Mouse (Mus musculus) Muller cell, postnatal 12 days (primary cell): ENCODE measurements around the gene Macrod1.
"Not testable (repeated sequence)": the region's sequence is repeated elsewhere in the genome, so short reads cannot be mapped to it uniquely, and the experiment has no call there.

ENCODE experiments used
- DNase-seq: peaks from one replicate; pipeline ENCODE4 v3.0.0-alpha.2; 2015; ENCODE audit errors: inconsistent ontology term

Gene Macrod1

DNA sequence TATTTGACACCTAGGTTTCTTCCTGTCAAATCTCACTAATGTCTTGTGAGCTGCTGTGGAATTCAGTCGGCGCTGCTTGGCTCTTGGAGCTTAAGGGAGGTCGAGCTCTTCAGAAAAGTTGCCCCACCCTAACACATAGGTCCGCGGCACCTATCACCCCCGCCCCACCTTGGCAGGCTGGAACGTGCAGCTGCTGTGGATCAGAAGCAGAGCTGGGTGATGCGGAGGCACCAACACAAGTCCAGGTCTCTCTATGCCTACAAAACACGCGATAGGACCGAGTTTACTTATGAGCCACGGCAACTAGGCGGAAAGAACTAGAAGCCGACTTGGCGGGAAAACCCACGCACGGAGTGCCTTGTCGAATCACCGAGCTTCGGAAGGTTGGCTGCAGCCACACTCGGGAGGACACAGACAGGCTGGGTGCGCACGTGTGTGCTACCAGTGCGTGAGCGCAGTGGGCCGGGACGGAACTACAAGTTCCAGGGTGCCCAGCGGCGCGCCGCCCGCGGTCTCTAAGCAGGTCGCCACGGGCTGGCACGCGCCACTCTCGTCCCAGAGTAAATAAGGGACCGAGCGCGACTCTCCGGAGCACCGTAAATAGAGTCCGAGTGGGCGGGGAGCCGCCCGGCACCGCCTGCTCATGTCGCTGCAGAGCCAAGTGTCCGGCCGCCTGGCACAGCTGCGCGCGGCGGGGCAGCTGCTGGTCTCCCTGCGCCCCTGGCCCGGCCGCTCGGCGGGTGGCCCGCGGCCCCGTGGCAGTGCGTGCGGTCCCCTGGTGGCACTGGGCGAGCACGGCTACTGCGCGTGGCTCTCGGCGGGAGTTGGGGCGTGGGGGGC is at the start of gene Macrod1:
TSS of gene Macrod1 (plus strand) at position 563 of the 840 bp plus-strand sequence.
- DNase-seq: peak; percentile 79

DNA sequence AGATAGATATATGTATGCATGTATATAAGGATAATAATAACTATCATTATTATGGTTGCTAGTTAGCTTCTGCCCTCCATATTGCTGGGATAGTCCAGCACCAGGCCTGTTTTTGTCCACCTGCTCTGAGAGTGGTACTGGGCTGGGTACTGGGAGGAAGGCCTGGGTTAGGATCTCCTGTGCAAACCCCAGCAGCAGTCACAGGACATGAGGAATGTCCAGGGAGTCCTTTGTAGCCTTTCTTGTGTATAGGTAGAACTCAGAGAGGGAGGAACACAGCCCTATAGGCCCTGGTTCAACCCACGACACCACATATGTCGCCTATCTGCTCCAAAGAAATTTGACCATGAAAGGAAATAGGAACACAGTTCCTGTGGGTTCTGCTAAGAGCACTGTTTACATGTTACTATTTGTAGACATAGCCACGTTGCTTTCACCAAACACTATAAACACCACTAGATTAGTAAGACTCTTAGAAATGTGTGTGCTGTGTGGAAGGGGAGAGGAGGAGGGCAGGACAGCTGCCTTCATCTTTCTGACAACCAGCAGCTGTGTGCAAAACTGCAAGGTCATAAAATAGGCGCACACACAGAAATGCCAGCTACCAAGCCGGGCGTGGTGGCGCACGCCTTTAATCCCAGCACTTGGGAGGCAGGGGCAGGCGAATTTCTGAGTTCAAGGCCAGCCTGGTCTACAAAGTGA is 49.6 kb upstream of the Macrod1 start:
- no peak for DNase-seq

- no peak for DNase-seq
Measured at GRCm38 (mm10) chr19:7012426-7012825, 44.2 kb upstream of the Macrod1 start.

- no peak for DNase-seq
Measured at GRCm38 (mm10) chr19:7013984-7014383, 42.6 kb upstream of the Macrod1 start.

DNA sequence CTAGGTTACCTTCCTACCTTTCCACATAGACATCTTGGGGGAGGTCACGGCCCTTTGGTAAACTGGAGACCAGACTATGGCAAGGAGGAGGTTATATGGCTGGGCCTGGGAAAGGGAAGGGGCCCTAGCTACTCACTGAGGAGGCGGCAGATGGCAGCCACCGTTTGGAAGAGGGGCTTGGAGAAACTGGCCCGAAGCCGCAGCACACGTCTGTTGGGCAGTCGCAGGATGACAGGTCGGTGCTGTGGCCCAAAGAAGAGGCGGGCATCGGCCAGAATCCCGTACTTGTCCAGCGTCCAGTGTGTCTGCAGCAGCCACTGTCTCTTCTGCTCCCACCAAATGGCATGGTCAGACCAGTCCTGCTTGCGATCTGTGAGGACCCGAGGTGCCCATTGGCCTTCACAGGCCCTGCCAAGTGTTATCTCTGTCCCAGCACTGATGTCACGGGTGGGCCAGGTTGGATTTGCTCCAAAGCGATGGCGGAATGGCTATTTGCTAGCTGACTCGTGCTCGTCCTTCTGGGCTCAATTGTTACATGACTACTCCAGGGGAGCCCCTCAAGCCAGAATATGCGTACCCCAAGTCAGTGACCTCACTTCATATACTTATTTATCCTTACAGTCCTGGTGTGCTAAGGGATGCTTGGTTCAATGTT is 42.0 kb upstream of the Macrod1 start:
- no peak for DNase-seq

GRCm38 (mm10) chr19:7017541-7018457 is 38.8 kb upstream of the Macrod1 start:
- DNase-seq: no peak

DNA sequence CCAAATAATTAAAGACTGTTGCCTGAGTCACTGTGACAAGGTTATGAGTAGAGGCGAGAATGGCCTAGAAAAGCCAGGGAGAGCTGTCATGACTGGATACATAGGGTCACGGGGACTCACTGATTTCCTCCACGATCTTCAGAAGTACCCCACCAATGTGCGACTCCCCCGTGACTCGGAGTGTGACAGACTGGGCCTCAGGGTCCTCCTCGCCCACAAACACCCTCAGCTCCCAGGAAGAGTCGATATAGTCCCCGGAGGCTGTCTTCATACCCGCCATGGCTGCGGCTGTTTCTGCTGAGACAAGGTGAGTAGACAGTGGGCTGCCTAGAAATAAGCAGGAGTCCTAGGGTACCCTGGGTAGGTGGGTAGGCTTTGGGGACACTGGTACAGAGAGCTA is 38.1 kb upstream of the Macrod1 start:
- no peak for DNase-seq

DNA sequence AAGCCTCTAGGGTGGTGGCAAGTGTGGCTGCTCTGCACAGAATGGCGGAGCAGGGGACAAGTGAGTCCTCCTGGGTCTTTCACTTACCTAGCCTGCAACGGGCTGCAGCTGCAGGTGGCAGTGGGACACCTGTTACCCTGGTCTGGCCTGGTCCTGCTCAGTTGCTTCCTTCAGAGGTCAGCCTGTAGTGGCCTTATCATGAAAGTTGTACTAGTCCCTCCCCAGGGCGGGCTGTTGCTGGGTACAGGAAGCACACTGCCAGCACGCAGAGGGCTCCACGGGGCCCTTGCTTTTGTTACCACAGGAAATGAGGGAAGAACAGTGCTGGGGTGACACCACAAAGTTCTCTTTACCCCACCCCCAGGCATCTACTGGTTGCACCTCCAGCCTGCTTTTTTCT is 37.4 kb upstream of the Macrod1 start, which contains the start of gene Fermt3:
TSS of gene Fermt3 (minus strand) at position 279 of the 400 bp plus-strand sequence.
- DNase-seq: no peak

GRCm38 (mm10) chr19:7020224-7020641 is 36.4 kb upstream of the Macrod1 start:
- peak; percentile 43 for DNase-seq

DNA sequence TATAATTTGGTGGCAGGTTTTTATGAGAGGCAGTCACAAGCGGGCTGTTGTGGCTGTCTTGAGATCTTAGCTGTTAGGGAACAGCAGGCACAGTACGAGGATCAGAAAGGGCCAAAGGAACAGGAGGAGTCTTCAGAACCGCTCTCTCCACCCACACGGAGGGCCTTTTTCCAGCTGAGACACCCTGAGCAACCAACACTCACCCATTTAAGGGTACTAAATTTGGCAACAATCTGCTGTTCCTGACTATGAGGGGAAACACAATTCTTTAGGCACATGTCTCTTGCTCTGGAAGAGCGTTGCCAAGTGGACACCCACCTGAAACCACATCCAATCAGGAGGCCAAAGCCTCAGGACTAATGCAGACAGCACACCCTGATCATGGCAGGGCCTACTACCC is 27.1 kb upstream of the Macrod1 start:
- no peak for DNase-seq

DNA sequence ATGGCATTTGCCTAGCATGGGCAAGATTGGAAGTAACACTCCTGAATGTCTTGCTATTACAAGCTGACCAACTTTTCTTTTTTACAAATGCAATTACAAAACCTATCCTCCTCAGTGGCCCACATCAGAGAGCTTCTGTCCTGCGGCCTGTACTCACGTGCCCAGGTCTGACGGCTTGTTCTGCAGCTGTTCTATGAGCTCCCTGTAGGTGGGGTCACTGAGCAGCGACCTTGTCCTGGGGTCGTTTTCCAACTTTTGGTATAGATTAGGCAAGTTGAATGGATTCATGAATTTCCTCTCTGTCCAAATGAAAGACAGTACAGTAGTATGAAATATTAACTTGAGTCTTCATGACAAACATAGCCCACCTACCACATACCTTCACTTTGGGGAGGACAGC is 22.6 kb upstream of the Macrod1 start:
- no peak for DNase-seq

- peak; percentile 73 for DNase-seq
Measured at GRCm38 (mm10) chr19:7039088-7039720, 17.4 kb upstream of the Macrod1 start.

DNA sequence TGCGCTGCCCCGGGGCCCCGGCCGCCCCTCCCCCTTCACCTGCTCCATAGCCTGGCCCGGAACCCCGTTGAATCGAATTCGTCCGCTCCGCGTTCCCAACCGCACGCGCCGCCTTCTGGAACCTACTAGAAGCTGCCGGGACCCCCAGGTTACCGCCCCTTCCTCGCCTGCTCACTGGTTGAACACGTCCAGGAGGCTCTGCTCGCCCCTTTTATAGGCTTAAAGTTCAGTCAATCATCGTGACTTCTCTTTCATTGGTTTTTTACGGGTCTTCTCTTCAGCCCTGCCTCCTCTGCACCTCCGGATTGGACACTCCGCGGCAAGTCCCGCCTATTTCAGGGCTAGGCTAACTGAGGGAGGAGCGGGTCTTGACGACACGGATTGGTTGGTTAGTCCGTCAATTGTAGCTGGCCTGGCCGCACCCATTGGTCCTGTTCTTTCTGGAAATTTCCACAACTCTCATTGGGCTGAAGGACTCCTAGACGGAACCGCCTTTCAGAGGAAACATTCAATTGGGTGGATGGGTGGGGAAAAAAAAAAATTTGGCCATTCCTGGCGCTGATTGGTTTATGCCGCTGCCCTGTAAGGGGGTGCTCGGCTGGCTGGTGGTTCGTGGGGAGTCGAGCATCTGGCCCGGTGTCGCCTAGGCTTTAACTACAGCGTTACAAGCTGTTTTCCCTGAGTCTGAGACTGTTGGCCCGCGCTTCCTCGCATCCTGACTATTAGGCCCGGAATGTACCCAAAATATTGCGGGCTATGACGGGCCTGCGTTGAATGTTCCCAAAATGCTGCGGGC is 16.6 kb upstream of the Macrod1 start, which contains the start of gene Stip1:
TSS of gene Stip1 (minus strand) at position 127 of the 796 bp plus-strand sequence.
- DNase-seq: peak; percentile 100

DNA sequence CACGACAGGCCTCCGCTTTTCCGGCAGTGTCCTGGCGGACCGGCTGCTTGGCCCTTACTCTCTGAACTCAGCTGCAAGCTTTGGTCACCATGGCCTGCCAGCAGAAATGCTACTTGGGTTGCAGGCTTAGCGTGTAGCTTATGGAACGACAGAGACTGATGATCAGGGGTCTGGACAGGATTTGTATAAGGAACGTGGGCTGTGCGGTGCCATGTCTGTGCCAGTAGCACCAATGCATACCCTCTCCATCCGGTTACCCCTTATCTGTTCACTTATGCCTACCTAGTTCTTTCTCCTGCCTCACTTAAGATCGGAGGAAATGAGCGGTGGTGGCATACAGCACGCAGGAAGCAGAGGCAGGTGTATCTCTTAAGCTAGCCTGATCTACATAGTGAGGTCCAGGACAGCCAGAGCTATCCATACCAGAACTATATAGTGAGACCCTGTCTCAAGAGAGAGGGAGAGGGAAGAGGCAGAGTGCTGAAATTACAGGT is 15.9 kb upstream of the Macrod1 start:
- DNase-seq: no peak

DNA sequence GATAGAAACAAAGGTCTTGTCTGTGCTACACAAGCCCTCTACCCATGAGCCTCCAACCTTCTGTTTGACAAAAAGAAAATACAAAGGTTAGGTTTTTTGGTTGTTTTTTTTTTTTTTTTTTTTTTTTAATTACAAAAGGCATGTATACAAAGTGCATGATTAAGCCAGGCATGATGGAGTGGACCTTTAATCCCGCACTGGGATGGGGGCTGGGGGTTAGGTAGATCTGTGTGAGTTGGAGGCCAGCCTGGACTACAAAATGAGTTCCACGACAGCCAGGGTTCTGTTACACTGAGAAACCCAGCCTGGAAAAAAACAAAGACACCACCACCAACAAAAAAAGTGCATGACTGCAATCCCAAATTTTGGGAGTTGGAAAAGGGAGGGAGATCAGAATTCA is 15.4 kb upstream of the Macrod1 start:
- no peak for DNase-seq

- DNase-seq: peak; percentile 57
Measured at GRCm38 (mm10) chr19:7044279-7044678, 12.3 kb upstream of the Macrod1 start.

- DNase-seq: peak; percentile 49
Measured at GRCm38 (mm10) chr19:7044706-7045105, 11.9 kb upstream of the Macrod1 start.

DNA sequence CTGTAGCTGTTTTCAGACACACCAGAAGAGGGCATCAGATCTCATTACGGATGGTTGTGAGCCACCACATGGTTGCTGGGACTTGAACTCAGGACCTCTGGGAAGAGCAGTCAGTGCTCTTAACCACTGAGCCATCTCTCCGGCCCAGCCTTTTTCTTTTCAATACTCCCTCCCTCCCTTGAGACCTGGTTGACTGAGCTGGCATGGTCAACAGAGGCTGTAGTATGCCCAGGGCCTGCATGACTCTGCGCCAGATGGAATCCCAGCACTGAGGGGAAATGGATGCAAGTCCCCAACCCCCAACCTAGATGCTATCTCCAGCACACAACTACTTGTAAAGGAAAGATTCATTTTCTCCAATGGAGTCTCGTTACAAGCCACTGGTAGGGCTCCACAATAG is 3.2 kb upstream of the Macrod1 start:
- not testable (repeated sequence) for DNase-seq

DNA sequence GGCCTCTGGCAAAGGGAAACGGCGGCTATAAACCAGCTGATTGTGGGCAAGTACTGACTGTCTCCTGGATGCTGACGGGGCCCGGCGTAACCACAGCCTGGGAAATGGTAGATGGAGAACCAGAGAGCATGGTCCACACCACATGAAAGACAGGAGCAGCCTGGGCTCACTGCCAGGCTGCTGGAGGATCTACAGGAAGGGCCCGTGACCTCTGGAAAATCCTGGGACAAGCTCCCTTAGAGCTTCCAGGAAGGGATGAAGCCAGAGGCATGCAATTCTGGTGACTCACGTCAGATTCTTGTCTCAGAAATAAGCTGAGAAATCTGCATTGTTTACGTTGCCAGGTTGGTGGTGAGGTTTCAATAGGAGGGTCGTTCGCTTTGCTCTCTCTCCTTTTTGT is 1.8 kb upstream of the Macrod1 start:
- DNase-seq: peak; percentile 81

GRCm38 (mm10) chr19:7055173-7055572 is 1.4 kb upstream of the Macrod1 start:
- DNase-seq: peak; percentile 68
